Mouse (Mus musculus): ENCODE measurements at regions not wholly inside any gene's neighbourhood (a gene's known extent, or its start where the extent isn't known, plus 50 kb on each side); places are given as distances from the start of the nearest gene placed in this dataset.

DNA sequence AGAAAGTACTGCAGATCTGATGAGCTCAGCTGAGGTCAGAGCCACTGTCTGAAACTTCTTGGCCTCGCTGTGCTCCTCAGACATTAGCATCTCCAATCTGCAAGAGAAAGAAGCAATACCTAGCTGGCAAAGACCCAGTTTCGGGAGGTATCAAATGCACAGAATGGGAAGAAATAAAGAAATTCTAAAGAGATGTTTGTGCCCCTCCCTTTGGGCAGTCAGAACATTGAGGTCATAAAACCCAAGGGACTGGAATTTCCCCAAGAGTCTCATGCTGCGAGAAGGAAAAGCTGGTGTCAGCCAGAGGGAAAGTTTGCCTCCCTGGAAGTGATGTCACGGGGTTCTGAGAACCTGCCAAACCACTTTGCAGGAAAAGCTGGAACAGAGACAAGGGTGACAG is 277.6 kb downstream of the Pdcd6ip start:
- no peak for TF ChIP-seq CTCF (IDR thresholded peaks at IDR 0.05; ENCODE audit: borderline replicate concordance, insufficient read depth, low read depth, low read length)
- TF ChIP-seq POLR2A (IDR thresholded peaks at IDR 0.05; ENCODE audit: borderline replicate concordance, insufficient read depth, low read length) = no peak
